Mouse (Mus musculus): Measurements from ENCODE around the gene Med25.

- TF ChIP-seq CTCF (IDR thresholded peaks at IDR 0.05; ENCODE audit: control insufficient read depth, insufficient read depth, insufficient replicate concordance, low read depth, low read length) (no peak), POLR2A (IDR thresholded peaks at IDR 0.05; ENCODE audit: control insufficient read depth, low read depth, low read length) (peak; percentile 34; the same call in 1 of the 2 replicates)
These were observed 12.9 kb upstream of the Med25 start for GRCm38 (mm10) chr7:44905430-44905829.
